Mouse (Mus musculus) E14TG2a.4 (cell line): ENCODE results near the gene Hexim2.

Source experiments
- H3K27me3 ChIP-seq: 2 replicates; pipeline ENCODE4 v1.6.1; 2014; ENCODE audit warnings: low read length, control low read depth; ENCODE audit not compliant: insufficient read depth
- H3K36me3 ChIP-seq: 2 replicates; pipeline ENCODE4 v1.6.1; 2014; ENCODE audit warnings: low read length, control low read depth; ENCODE audit not compliant: insufficient read depth
- H3K4me1 ChIP-seq: replicated peaks from 2 replicates; pipeline ENCODE4 v1.6.1; 2014; ENCODE audit warnings: low read depth, low read length, control low read depth
- H3K4me3 ChIP-seq: replicated peaks from 2 replicates; pipeline ENCODE4 v1.5.1; 2014; ENCODE audit warnings: mild to moderate bottlenecking, low read length
- H3K9me3 ChIP-seq: 2 replicates; pipeline ENCODE4 v1.6.1; 2014; ENCODE audit warnings: low read length, control low read depth
- CTCF ChIP-seq: conservative IDR thresholded peaks from 2 replicates; pipeline ENCODE4 v1.5.1; 2014; ENCODE audit warnings: low read length
- NANOG ChIP-seq: IDR thresholded peaks from 2 replicates; pipeline ENCODE4 v1.6.1; 2014; ENCODE audit warnings: borderline replicate concordance, low read length, mixed read lengths
- POU5F1 ChIP-seq: IDR thresholded peaks from 2 replicates; pipeline ENCODE4 v1.6.1; 2014; ENCODE audit warnings: low read length, borderline replicate concordance

Gene Hexim2

DNA sequence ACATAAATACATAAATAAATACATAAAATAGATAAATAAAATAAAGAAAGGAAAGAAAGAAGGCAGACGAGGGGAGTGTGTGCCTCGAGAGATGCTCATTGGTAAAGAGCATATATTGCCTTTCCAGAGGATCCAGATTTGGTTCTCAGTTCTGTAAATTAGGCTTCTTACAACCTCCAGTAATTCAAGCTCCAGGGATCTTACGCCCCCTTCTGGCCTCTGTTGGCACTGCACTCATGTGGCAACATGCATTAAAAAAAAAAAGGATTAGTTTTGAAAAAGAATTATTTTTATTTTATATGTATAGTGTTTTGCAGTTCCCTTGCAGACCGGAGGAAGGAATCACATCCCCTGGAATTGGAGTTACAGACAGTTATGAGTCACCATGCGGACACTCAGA lies 29.9 kb downstream of the Hexim2 start:
- H3K4me1 ChIP-seq, result peaks cover 44% of the 10 kb centered on the region
- H3K27me3 ChIP-seq, result no peaks in the 10 kb centered on the region
- no peak overlapping the region for H3K4me3 ChIP-seq
- no peaks in the 10 kb centered on the region for H3K36me3 ChIP-seq
- no peak for TF ChIP-seq NANOG
- peak; percentile 97 for TF ChIP-seq CTCF
- peaks cover 4% of the 10 kb centered on the region for H3K9me3 ChIP-seq

DNA sequence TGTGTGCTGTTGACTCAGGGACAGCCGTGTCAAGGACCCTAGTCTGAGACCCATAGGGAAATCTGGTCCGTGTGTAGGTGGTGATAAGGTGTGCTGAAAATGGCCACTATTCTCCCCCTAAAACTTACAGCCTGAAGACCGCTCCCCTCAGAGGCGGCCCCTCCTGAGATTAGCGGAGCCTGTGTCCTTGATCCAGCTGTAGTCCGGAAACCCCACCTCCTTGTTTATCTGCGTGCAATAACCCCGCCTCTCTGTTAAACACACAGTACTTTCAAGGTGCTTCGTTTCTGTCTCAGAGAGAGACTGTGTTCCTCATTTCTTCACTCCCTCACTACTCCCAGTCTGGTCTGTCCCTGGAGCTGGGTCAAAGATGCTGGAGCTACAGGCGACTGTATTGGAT lies 32.2 kb downstream of the Hexim2 start:
- peaks cover 4% of the 10 kb centered on the region for H3K9me3 ChIP-seq
- H3K4me1 ChIP-seq, result peaks cover 34% of the 10 kb centered on the region
- H3K36me3 ChIP-seq, result no peaks in the 10 kb centered on the region
- H3K4me3 ChIP-seq, result peak overlapping the region; percentile 35; the same call in 1 of the 2 replicates
- TF ChIP-seq NANOG (no peak), POU5F1 (no peak), CTCF (no peak)
- H3K27me3 ChIP-seq, result peaks cover 10% of the 10 kb centered on the region

DNA sequence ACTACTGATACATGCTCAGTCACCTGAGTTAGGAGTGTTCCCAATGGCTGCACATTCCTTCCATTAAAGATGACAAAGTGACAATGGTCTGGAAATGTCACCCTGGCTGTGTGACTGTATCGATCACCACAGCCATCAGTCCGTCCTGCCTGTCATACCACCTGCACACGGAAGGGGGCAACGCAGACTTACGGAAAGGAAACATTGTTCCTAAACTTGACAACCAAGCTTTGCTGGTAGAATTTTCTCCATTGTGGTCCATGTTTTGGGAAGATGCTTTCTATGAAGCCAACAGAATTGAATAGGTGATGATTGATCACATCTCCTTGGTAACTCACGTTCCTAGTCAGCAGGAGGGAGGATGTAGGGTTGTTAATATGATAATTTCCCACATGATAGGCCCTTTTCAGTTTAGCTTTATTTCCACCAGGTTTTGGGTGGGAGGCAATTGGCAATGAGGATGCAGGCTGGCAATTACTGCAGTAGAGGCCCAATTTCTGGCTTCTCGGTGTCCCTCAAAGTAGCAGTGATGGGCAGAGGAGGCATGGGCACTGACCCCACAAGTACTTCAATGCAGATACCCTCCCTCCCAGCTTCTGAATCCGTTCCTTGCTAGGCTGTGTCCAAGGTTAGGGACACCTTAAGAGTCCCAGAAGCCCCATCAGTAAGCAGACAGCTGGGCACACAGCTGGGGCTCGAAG lies 36.6 kb downstream of the Hexim2 start:
- H3K4me1 ChIP-seq, result peaks cover 39% of the 10 kb centered on the region
- no peaks in the 10 kb centered on the region for H3K36me3 ChIP-seq
- peaks cover 4% of the 10 kb centered on the region for H3K9me3 ChIP-seq
- no peak overlapping the region for H3K4me3 ChIP-seq
- TF ChIP-seq NANOG (no peak), CTCF (peak; percentile 87)
- H3K27me3 ChIP-seq, result peaks cover 53% of the 10 kb centered on the region

DNA sequence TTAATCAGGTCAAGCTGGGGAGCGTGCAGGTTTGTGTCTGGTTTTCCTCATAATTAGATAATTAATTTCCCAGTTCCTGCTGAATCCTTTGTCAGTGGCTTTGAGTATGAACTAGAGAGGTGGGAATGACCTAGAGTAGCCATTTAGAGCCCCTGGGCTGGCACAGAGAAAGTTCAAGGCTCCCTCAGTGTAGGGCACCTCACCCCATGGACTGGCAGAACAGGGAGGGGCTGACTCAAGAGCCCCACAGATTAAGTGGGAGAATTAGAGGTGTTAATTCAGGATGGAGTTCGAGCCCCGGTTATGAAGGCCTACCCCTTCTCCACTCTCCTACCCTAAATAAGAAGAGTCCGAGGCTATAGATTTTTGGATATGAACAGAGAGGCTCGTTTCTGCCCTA lies 37.4 kb downstream of the Hexim2 start:
- Histone ChIP-seq H3K9me3 (peaks cover 4% of the 10 kb centered on the region), H3K4me1 (peaks cover 40% of the 10 kb centered on the region), H3K27me3 (peaks cover 54% of the 10 kb centered on the region), H3K4me3 (no peak overlapping the region), H3K36me3 (no peaks in the 10 kb centered on the region)
- TF ChIP-seq POU5F1, result no peak
- TF ChIP-seq CTCF, result no peak
- no peak for TF ChIP-seq NANOG

DNA sequence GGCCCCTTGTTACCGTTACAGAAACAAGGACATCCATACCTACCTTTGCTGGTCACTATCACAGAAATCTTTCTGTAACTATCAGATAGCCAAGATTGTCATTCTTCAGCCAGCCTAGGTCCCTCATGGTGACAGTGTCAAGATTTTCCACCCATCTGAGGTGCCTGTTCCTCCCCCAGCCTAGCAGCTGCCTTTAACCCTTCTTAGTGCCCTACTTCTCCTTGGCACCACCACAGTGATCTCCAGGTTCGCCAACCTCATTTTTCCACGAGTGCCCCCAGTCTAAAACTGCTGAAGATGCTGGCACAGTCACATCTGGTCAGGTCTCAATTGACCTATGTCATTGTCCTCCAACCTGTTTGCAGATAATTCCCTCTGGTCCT lies 37.9 kb downstream of the Hexim2 start:
- Histone ChIP-seq H3K4me1 (peaks cover 44% of the 10 kb centered on the region), H3K9me3 (peaks cover 4% of the 10 kb centered on the region), H3K36me3 (no peaks in the 10 kb centered on the region), H3K27me3 (peaks cover 54% of the 10 kb centered on the region), H3K4me3 (peak overlapping the region; percentile 81)
- TF ChIP-seq CTCF (no peak), POU5F1 (no peak), NANOG (no peak)

DNA sequence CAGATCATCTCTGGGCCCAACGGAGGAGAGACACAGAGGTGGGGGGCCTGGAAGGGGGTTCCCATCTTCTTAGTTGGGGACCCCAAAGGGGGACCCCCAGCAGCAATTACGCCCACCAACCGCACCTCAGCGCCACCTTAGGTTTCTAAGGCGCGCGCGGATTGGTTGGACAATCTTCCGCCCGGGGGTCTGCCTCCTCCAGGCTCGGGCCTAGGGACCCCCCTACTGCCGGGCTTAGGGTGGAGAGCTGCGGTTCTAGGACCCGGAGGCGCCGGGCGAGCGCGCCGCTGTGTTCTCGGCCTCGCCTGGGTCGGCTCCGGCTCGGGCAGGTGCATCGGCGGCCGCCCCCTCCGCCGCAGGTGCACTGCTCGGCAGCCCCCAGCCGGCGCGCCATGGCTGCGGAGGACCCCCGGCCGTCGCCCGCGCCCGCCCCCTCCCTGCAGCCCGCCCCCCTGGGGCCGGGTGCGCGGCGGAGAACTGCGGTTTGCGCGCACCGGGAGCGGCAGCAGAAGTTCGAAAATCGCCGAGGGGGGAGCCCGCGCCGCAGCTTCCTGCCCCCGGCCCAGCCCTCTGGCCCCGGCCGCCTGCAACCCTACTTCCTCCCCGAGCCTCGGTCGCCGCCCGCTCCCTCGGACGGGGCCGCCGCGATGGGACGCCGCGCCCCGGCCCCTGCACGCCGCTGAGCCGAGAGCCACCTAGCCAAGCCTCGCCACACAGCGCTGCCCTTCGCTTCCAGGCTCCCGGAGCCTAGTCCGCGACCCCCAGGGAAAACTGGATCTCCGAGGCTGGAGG lies 38.5 kb downstream of the Hexim2 start, which contains the start of gene Fmnl1:
Fmnl1 (plus strand) TSS at position 614 of the 792 bp plus-strand sequence.
- H3K27me3 ChIP-seq, result peaks cover 54% of the 10 kb centered on the region

DNA sequence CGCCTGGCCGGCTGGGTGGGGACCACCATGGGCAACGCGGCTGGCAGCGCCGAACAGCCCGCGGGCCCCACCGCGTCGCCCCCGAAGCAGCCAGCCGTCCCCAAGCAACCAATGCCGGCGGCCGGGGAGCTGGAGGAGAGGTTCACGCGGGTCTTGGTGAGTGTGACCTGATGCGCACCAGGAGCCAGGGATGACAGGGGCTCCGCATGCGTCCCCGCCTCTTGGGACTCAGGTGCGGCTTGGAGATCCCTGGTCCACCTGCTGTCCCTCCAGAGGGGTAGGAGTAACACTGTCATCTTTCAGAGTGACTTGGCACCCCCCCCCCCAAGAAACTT lies 39.0 kb downstream of the Hexim2 start:
- Histone ChIP-seq H3K9me3 (no peaks in the 10 kb centered on the region), H3K27me3 (peaks cover 54% of the 10 kb centered on the region), H3K4me1 (peaks cover 55% of the 10 kb centered on the region), H3K4me3 (peak overlapping the region; percentile 81), H3K36me3 (no peaks in the 10 kb centered on the region)
- no peak for TF ChIP-seq CTCF
- no peak for TF ChIP-seq NANOG
- no peak for TF ChIP-seq POU5F1

More for the DNA sequence above, 38.5 kb downstream of the Hexim2 start, which contains the start of gene Fmnl1:
- no peaks in the 10 kb centered on the region for H3K36me3 ChIP-seq
- H3K9me3 ChIP-seq, result peaks cover 4% of the 10 kb centered on the region
- H3K4me1 ChIP-seq, result peaks cover 49% of the 10 kb centered on the region
- no peak for TF ChIP-seq NANOG
- no peak for TF ChIP-seq POU5F1
- TF ChIP-seq CTCF, result no peak
- peak within 1 kb of the TSS; percentile 81 for H3K4me3 ChIP-seq

DNA sequence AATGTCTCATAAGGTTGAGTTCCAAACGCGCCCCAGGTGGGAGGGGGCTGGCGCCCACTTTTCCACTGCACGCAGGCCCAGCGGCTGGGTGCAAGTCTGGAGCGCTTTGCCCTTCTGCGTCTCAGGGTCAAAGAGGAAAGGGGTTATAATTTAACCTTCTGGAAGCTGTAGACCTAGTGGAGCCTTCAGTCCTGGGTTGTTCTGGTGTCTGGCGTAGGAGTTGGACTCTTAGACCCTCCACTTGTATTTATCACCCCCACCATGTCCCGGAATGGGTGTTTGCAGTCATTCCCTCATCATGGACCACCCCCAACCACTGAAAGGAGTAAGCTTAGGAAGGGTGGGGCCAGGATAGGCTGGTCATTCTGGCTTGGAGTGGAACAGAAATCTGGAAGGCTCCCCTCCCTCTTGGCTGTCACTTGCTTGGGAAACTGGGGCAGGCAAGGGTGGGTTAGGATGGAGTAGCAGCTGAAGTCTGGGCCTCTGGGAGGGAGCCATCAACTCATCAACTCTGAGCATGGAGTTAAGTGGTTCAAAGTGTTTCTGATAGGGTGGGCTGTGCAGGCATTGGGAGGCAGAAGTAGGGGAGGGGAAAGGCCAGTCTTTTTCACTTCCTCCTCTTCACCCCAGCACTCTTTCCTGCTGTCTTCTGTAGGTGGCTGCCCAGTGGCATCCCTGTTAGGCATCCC lies 39.6 kb downstream of the Hexim2 start:
- no peaks in the 10 kb centered on the region for H3K9me3 ChIP-seq
- peaks cover 54% of the 10 kb centered on the region for H3K27me3 ChIP-seq
- H3K4me1 ChIP-seq, result peaks cover 61% of the 10 kb centered on the region
- TF ChIP-seq CTCF (no peak), POU5F1 (no peak), NANOG (no peak)
- no peaks in the 10 kb centered on the region for H3K36me3 ChIP-seq
- peak overlapping the region; percentile 81 for H3K4me3 ChIP-seq
